Mouse (Mus musculus) cortical plate, adult 2 months (tissue): ENCODE measurements around the gene Tent5a. TPM values are rescaled to one million over a fixed set of nuclear protein-coding genes. Genes with fewer than 3 reads are reported as not detected.

Source experiments
- H3K27ac ChIP-seq: fragments of 200-500 bp; 2 replicates; pipeline ENCODE4 v1.5.1; 2012; ENCODE audit warnings: low read length, control low read depth, inconsistent platforms; ENCODE audit not compliant: insufficient read depth
- H3K4me1 ChIP-seq: fragments of 200-500 bp; 2 replicates; pipeline ENCODE4 v1.6.1; 2011; ENCODE audit warnings: low read length; ENCODE audit not compliant: control insufficient read depth, insufficient read depth
- H3K4me3 ChIP-seq: fragments of 200-500 bp; 2 replicates; pipeline ENCODE4 v1.5.1; 2011; ENCODE audit warnings: mild to moderate bottlenecking, low read length, control low read depth; ENCODE audit not compliant: insufficient read depth
- CTCF ChIP-seq: fragments of 200-500 bp; IDR thresholded peaks from 2 replicates; pipeline ENCODE4 v1.5.1; 2011; ENCODE audit warnings: mild to moderate bottlenecking, control low read depth, low read length; ENCODE audit not compliant: insufficient read depth; ENCODE audit errors: extremely low read depth
- POLR2A ChIP-seq: fragments of 200-500 bp; IDR thresholded peaks from 2 replicates; pipeline ENCODE4 v1.6.1; 2011; ENCODE audit warnings: mild to moderate bottlenecking, low read length, control low read depth; ENCODE audit not compliant: insufficient read depth; ENCODE audit errors: extremely low read depth
- polyA plus RNA-seq: library from polyadenylated mRNA; depleted of rRNA; stranded (reverse); fragments of >200 nt; gene quantifications from 2 replicates; pipeline ENCODE4 v1.2.3, GENCODE M21; 2012

Gene Tent5a
- polyA plus RNA-seq, 1 experiment = 2.0 TPM

- TF ChIP-seq CTCF = no peak
- H3K27ac ChIP-seq = no peak overlapping the region
- no peak overlapping the region for H3K4me3 ChIP-seq
- H3K4me1 ChIP-seq = no peaks in the 10 kb centered on the region
Observed at GRCm38 (mm10) chr9:85340303-85340702, 13.2 kb upstream of the Tent5a start.

GRCm38 (mm10) chr9:85336046-85336445 lies 8.9 kb upstream of the Tent5a start:
- Histone ChIP-seq H3K27ac (no peak overlapping the region), H3K4me3 (no peak overlapping the region), H3K4me1 (no peaks in the 10 kb centered on the region)
- no peak for TF ChIP-seq POLR2A
- TF ChIP-seq CTCF = no peak

- TF ChIP-seq POLR2A = no peak
- TF ChIP-seq CTCF = no peak
- H3K4me1 ChIP-seq = no peaks in the 10 kb centered on the region
- no peak overlapping the region for H3K27ac ChIP-seq
- no peak overlapping the region for H3K4me3 ChIP-seq
Observed at GRCm38 (mm10) chr9:85331521-85331920, 4.4 kb upstream of the Tent5a start.

DNA sequence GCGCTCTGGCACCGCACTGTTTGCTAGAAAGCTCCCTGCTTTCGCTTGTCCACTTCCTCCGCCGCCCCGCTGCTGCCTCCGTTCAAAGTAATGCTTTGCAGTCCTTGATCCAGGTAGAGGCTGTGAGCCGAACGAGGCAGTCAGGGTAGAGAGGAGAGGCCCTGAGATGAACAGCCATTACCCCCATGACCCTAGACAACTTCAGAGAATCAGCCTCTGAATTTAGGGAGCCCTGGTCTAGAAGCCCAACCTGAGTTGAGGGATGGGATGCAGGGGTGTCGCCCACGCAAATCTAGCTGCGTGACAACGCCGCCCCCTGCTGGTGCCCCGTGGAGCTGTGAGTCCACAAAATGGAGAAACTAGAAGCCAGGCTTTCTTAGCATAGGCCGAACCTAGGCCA lies 1.1 kb upstream of the Tent5a start:
- H3K27ac ChIP-seq = peak overlapping the region; percentile 18; the same call in 1 of the 2 replicates
- TF ChIP-seq CTCF = peak; percentile 70
- TF ChIP-seq POLR2A = no peak
- no peaks in the 10 kb centered on the region for H3K4me1 ChIP-seq
- H3K4me3 ChIP-seq = peak overlapping the region; percentile 77

GRCm38 (mm10) chr9:85326292-85327241 lies 581 bp downstream of the Tent5a start:
- H3K4me1 ChIP-seq = no peaks in the 10 kb centered on the region
- TF ChIP-seq POLR2A (no peak), CTCF (no peak)
- no peak overlapping the region; the same call in 1 of the 2 replicates for H3K27ac ChIP-seq
- H3K4me3 ChIP-seq = peak overlapping the region; percentile 77

DNA sequence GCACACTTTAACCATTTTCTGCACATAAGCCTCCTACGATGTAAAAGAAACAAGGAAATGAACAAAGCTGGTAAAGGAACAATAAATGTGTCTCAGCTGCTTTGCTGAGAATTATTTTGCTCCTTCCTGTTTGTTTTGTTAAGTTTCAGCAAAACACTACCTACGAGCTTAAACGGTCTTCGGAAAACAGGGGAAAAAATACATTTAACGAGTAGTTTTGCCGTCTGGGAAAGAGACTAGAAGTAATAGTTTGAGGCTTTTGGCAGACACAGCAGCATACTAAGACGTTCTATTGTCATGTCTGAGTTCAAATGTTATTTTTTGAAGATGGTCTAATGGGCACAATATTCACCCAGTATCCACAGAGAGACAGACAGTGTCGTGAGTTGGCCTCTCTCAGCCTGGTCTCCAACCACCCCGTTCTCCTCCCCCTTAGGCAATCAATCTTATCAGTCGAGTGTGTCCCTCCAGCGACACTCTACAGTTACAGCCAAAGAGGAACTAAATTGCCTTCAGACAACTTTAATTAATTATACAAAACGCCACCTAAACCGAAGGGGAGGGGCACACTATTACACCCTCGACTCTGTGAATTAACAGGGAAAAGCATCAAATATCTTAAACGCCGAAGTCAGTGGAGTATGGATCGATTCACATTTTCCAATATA lies 1.8 kb downstream of the Tent5a start:
- no peaks in the 10 kb centered on the region for H3K4me1 ChIP-seq
- TF ChIP-seq POLR2A (no peak), CTCF (no peak)
- no peak overlapping the region for H3K27ac ChIP-seq
- peak overlapping the region; percentile 77 for H3K4me3 ChIP-seq

- no peaks in the 10 kb centered on the region for H3K4me1 ChIP-seq
- H3K4me3 ChIP-seq = no peak overlapping the region
- no peak overlapping the region for H3K27ac ChIP-seq
- no peak for TF ChIP-seq POLR2A
- TF ChIP-seq CTCF = no peak
Observed at GRCm38 (mm10) chr9:85324158-85324875, 2.8 kb downstream of the Tent5a start.

GRCm38 (mm10) chr9:85320167-85320951 lies 6.8 kb downstream of the Tent5a start:
- Histone ChIP-seq H3K4me3 (no peak overlapping the region), H3K4me1 (no peaks in the 10 kb centered on the region), H3K27ac (no peak overlapping the region)
- TF ChIP-seq CTCF = no peak
- no peak for TF ChIP-seq POLR2A

DNA sequence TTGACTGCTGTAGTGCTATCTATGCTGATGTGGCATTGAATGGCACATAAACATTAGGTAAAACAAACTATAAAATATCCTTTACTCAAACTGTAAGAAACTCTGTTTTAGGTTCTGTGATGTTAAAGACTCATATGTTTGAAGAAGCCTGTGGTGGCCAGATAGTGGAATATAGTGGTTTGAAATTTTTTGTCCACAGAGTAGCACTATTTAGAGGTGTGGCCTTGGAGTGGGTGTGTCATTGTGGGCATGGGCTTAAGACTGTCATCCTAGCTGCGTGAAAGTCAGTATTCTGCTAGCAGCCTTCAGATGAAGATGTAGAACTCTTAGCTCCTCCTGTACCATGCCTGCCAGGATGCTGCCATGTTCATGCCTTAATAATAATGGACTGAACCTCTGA lies 11.0 kb downstream of the Tent5a start:
- Histone ChIP-seq H3K27ac (no peak overlapping the region), H3K4me3 (no peak overlapping the region), H3K4me1 (no peaks in the 10 kb centered on the region)
- TF ChIP-seq POLR2A (no peak), CTCF (no peak)
